Mouse (Mus musculus): ENCODE data around the gene Wdfy1.

Wdfy1 gene

DNA sequence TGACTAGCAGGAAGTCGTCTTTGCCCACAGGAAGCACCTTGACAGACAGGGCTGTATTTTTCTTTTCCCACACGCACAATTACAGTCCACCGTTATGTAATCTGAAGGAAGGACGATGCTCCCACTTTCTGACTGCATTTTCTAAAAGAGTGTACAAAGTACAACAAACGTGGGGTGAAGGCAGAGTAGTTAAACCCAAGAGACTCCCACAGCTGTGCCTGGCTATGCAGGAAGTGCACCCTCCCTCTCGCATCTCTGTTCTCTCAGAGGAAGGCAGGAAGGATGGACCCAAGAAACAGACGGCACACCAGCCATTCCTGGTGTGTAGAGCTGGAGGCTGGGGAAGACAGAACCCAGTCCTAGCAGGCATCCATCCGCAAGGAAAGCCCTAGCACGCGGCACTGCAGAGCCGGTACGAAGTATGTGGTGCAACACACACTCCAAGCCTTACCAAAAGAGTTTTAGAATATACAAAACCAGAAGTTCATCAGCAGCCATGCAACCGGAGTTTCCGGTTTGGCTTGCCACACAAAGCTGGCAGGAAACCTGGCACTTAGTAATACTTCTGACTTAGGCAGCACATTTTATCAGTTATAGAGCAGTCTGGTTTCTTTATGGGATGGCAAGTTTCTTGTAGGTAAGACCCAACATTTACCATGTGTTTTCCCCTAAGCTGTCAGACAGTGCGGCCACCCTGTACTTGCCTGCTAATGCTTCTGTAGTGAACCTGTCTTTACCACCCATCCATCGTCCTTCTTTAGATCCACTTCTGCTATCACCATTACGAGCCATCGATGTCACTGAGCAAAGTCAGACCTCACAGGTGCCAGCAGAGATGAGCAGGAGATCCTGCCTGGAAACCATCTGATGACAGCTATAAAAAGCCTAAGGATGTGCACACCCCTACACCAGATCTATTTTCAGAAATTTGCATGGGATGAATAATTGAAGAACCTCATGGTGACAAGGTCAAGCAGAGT, 64.5 kb downstream of the Wdfy1 start:
- DNase-seq (ENCODE audit: extremely low spot score, low spot score) = no peak

DNA sequence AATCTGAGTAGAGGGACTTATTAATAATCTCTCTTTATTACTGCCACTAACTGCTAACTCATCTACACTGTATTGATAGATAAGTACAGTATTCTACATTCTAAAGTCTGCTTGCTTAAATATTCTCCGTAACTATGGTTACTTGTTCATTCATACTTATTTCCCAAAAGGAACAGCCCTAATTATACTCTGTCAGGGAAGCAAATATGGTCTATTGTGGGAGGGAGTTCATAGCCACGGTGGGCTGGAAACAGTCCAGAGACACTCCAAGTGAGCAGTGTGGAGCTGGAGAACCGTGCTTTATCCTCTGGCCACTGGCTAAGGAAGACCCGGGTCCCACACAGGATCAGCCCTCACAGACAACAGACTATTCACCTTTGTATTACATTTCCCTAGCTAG, 65.3 kb downstream of the Wdfy1 start:
- no peak for DNase-seq (ENCODE audit: extremely low spot score, low spot score)

DNA sequence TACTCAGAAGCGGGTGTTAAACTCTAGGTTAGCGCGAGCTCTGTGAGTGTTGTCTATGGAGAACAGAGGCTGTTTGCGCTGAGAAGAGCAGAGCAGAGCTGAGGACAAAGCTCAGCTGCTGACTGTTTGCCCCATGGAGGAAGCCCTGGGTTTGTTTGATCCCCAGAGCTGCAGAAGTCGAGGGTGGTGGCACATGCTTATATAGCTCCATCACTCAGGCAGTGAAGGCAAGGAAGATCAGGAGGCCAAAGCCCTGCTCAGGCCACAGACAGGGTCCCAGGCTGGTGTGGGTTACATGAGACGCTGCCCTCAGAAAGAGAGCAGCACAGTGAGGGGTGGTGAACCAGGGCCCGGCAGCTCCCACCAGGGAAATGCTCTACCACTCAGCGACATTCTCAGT, 65.7 kb downstream of the Wdfy1 start:
- DNase-seq (ENCODE audit: extremely low spot score, low spot score) = no peak

DNA sequence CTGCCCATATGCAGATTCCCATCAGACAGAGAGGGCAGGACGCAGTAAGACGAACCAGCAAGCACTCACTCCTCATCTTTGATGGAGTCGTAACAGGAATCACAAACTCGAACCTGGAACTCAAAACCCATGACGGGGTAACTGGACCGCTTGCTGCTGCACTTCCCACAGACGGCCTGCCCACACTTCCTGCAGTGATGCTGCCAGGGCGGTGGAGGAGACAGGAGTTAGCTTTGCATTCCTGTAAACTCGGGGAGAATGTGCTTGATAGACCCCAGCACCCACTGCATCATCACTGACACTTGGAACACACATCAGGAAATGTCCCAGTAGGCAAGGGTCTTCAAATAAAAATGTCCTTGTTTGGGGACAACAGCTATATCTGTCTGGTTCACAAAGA, 68.6 kb downstream of the Wdfy1 start:
- DNase-seq (ENCODE audit: extremely low spot score, low spot score) = no peak

- no peak for DNase-seq (ENCODE audit: extremely low spot score, low spot score)
Observed at GRCm38 (mm10) chr1:79706707-79707106, 69.2 kb downstream of the Wdfy1 start.

GRCm38 (mm10) chr1:79704672-79705071, 71.3 kb downstream of the Wdfy1 start:
- no peak for DNase-seq (ENCODE audit: extremely low spot score, low spot score)

- DNase-seq (ENCODE audit: extremely low spot score, low spot score) = no peak
Observed at GRCm38 (mm10) chr1:79703520-79703919, 72.4 kb downstream of the Wdfy1 start.

- DNase-seq (ENCODE audit: extremely low spot score, low spot score) = no peak
Observed at GRCm38 (mm10) chr1:79698506-79698905, 77.4 kb downstream of the Wdfy1 start.

- DNase-seq (ENCODE audit: extremely low spot score, low spot score) = no peak
Observed at GRCm38 (mm10) chr1:79697382-79697781, 78.6 kb downstream of the Wdfy1 start.

DNA sequence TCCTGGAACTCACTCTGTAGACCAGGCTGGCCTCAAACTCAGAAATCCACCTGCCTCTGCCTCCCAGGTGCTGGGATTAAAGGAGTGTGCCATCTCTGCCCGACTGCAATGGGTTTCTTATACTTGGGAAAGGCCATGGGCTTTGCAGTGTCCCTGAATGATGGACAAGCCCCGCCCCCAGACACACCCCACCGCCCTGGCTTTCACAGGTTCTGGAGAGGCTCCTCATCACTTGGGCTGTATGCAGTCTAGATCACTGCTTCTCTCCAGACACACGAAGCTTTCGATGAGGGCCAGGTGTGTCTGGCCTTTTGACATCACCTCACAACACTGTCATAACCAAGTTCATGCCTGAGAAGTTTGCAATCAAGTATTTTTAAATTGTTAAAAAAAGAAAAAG, 79.0 kb downstream of the Wdfy1 start:
- no peak for DNase-seq (ENCODE audit: extremely low spot score, low spot score)

GRCm38 (mm10) chr1:79692482-79692881, 83.5 kb downstream of the Wdfy1 start:
- DNase-seq (ENCODE audit: extremely low spot score, low spot score) = no peak

GRCm38 (mm10) chr1:79687254-79687653, 88.7 kb downstream of the Wdfy1 start:
- no peak for DNase-seq (ENCODE audit: extremely low spot score, low spot score)

DNA sequence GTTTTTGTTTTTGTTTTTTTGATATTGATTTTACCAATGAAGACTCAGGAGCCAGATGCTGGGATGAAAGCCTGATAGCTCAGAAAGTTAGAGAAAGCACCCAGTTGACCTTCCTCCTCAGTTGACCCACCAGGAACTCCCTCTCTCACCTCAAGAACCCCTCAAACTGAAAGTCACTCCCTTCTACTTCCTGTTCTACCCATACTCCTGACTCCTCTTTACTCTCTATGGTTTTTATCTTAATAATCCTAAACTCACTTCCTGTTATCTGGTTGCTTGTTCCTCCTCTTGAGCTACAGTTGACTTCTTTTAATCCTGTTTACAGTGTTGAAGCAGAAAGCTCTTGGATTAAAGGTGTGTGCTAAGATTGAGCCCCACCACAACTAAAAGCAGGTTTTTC, 91.9 kb downstream of the Wdfy1 start:
- DNase-seq (ENCODE audit: extremely low spot score, low spot score) = no peak

DNA sequence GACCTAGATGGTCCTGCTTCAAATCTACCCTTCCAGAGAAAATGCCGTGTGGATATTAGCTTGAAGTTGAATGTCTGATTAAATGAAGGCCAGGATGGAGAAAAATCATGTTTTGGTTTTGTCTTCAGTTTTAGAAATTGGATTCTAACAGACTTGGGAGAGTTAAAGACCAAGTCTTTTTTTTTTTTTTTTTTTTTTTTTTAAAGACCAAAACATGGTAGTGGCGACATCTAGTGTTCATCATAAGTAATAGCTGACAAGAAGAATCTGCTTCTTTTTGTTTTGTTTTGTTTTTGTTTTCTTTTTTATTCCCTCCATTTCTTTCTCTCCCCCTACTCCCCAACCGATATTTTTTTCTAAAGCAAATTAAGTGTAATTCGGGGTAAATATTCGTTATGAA, 93.0 kb downstream of the Wdfy1 start:
- DNase-seq (ENCODE audit: extremely low spot score, low spot score) = no peak

GRCm38 (mm10) chr1:79680777-79681176, 95.2 kb downstream of the Wdfy1 start:
- no peak for DNase-seq (ENCODE audit: extremely low spot score, low spot score)

GRCm38 (mm10) chr1:79678117-79678684, 97.7 kb downstream of the Wdfy1 start:
- no peak for DNase-seq (ENCODE audit: extremely low spot score, low spot score)

DNA sequence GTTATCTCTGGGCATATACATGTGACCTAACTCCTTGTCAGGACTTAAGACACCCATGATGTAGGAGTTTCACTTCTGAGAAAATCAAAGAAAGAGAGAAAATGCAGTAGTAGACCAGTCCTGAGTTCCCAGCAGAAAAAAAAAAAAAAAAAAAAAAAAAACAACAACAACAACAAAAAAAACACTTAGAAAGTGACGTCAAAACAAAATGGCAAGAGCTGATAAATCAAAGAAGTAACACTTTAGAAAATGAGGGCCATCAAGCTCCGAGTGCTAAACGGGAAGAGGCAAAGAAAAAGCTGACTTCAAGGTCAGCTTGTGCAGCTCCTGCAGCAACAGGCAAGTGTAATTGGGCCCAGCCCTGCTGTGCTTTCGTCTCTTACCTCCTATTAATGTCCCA, 100.2 kb downstream of the Wdfy1 start:
- DNase-seq (ENCODE audit: extremely low spot score, low spot score) = no peak

- DNase-seq (ENCODE audit: extremely low spot score, low spot score) = peak; percentile 63
Observed at GRCm38 (mm10) chr1:79671543-79672337, 104.2 kb downstream of the Wdfy1 start, which contains the start of gene Ap1s3. Ap1s3 (minus strand) TSS chr1:79671972.

DNA sequence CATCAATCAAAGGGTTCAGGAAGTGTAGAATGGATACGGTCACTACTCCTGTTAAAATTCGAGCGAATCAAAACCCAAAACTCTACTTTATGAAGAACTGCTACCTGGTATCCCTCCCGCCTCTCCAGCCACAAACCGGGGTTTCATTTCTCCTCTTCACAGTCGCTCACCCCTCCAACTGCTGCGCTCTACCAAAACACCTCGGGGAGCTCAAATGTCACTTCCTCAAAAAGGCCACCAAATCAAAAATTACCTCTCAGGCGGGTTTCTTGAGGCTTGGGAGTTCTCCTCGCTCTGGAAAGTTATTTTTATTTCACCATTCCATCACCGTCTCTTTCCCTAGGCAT, 104.8 kb downstream of the Wdfy1 start:
- peak; percentile 18 for DNase-seq (ENCODE audit: extremely low spot score, low spot score)

GRCm38 (mm10) chr1:79669419-79669974, 106.4 kb downstream of the Wdfy1 start:
- DNase-seq (ENCODE audit: extremely low spot score, low spot score) = no peak

DNA sequence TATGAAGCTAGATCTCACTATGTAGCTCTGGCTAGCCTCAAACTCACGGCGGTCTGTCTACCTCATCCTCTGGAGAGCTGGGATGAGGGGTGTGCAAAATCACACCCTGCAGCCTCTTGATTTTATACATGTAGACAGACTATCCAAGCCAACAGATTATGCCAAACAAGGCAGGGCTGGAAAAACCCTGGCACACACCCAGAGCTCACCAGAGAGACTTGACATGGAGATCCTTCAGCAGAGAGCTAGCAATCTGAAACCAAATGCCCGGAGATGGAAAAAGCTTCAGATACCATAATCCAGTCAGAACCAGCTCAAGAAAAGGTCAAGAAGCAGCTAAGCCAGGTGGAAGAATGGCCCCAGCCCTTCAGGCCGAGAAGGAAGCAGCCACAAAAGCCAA, 111.0 kb downstream of the Wdfy1 start:
- no peak for DNase-seq (ENCODE audit: extremely low spot score, low spot score)

- no peak for DNase-seq (ENCODE audit: extremely low spot score, low spot score)
Observed at GRCm38 (mm10) chr1:79659598-79659997, 116.3 kb downstream of the Wdfy1 start.
